Mouse (Mus musculus) cerebellum, adult 2 months (tissue): ENCODE results near the gene Mthfd1.

Source experiments
- CTCF ChIP-seq: fragments of 200-500 bp; IDR thresholded peaks from 2 replicates; pipeline ENCODE4 v1.5.1; 2011; ENCODE audit warnings: low read depth, mild to moderate bottlenecking, control low read depth, low read length, moderate library complexity, borderline replicate concordance; ENCODE audit not compliant: insufficient read depth
- POLR2A ChIP-seq: fragments of 200-500 bp; IDR thresholded peaks from 2 replicates; pipeline ENCODE4 v1.6.1; 2011; ENCODE audit warnings: low read length, control low read depth, borderline replicate concordance; ENCODE audit not compliant: insufficient read depth

DNA sequence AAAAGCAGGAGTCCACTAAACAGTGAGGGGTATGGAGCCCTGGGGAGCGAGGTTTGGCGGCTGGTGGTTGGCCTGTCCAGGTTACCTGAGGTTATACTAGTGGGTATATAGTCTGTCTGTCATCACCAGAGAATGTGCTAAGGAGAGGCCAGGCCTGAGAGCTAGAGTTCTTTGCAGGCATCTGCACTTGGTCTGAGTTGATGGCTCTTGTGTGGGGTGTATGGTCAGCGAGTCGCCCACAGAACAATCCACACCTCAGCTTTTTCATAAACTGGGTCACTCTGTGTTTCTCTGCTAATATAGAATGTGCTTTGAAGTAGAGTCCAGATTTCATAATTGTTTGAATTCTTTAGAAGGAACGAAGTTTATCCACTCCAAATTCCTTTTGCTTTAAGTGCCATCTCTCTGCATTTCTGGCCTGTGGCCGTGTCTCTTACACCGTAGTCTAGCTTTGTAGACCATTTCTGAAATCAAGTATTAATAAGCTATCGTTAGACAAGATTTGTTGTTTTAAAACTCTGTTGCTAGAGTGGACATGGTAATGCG, 44.3 kb downstream of the Mthfd1 start:
- TF ChIP-seq POLR2A = no peak
- no peak for TF ChIP-seq CTCF
